In genomic region chr2:11363061-11363464, GRCm38 (mm10) we compare ENCODE assay signal across 15 mouse cellular contexts.
DNase-seq lines count a peak whose midpoint lies in the region; ATAC-seq lines count a peak whose summit lies in the region.
"Had no signal": no experiment of that assay in that cellular context is flagged by ENCODE, and none has a peak within 500 bp of the region (broad histone marks: within the 10 kb centered on the region; RNA-seq: fewer than 3 reads in every experiment).

No protein-coding gene starts in this region.

- no peaks in the 10 kb centered on the region for H3K27me3 ChIP-seq in hindbrain, embryonic 14.5 days (ENCODE audit: control insufficient read depth, insufficient read depth, low read length)
- H3K27me3 ChIP-seq in neural tube, embryonic 15.5 days (replicated peaks), result no peaks in the 10 kb centered on the region
- H3K27me3 ChIP-seq: liver, embryonic 15.5 days; Patski; stomach, embryonic 15.5 days had no signal

- H3K4me1 ChIP-seq in hindbrain, embryonic 14.5 days (replicated peaks; ENCODE audit: control insufficient read depth, insufficient read depth, low read length), result no peaks in the 10 kb centered on the region
- H3K4me1 ChIP-seq in neural tube, embryonic 15.5 days, result peaks cover 4% of the 10 kb centered on the region; the same call in 1 of the 2 replicates
- H3K4me1 ChIP-seq: stomach, embryonic 15.5 days had no signal

- H3K9ac ChIP-seq in hindbrain, embryonic 14.5 days, result no peak overlapping the region
- H3K9ac ChIP-seq in neural tube, embryonic 15.5 days (replicated peaks), result no peak overlapping the region
- H3K9ac ChIP-seq: liver, embryonic 15.5 days; stomach, embryonic 15.5 days had no signal

- no peaks in the 10 kb centered on the region for H3K36me3 ChIP-seq in hindbrain, embryonic 14.5 days (replicated peaks; ENCODE audit: control insufficient read depth, insufficient read depth)
- H3K36me3 ChIP-seq in neural tube, embryonic 15.5 days, result no peaks in the 10 kb centered on the region
- H3K36me3 ChIP-seq: liver, embryonic 15.5 days; stomach, embryonic 15.5 days had no signal

- no peak overlapping the region for H3K4me2 ChIP-seq in hindbrain, embryonic 14.5 days (replicated peaks)
- no peak overlapping the region for H3K4me2 ChIP-seq in neural tube, embryonic 15.5 days
- H3K4me2 ChIP-seq: liver, embryonic 15.5 days; stomach, embryonic 15.5 days had no signal

- H3K27ac ChIP-seq in hindbrain, embryonic 14.5 days, result no peak overlapping the region
- no peak overlapping the region for H3K27ac ChIP-seq in neural tube, embryonic 15.5 days (replicated peaks)
- H3K27ac ChIP-seq: gastrocnemius, adult 2 months; heart, adult 2 months; liver, embryonic 15.5 days; stomach, embryonic 15.5 days had no signal

- intact Hi-C loops in left cerebral cortex, postnatal 4 days (cut with DNase I), result no loop called here
- intact Hi-C loops in left cerebral cortex, postnatal 25 days (cut with DNase I), result no loop called here

- ATAC-seq in cerebellum, adult (ENCODE audit: insufficient number of reproducible peaks, low FRiP score, low TSS enrichment), result no peak
- ATAC-seq in hindbrain, embryonic 14.5 days (ENCODE audit: low FRiP score), result 0 out of 2 replicates have a peak, but pooled peaks have one; percentile 54
- ATAC-seq in neural tube, embryonic 15.5 days (ENCODE audit: low FRiP score), result peak; percentile 77
- ATAC-seq: intestine, postnatal 0 days; Patski had no signal

- no peaks in the 10 kb centered on the region for H3K9me3 ChIP-seq in hindbrain, embryonic 14.5 days (ENCODE audit: control insufficient read depth, low read length)
- H3K9me3 ChIP-seq in neural tube, embryonic 15.5 days (replicated peaks), result no peaks in the 10 kb centered on the region
- H3K9me3 ChIP-seq: liver, embryonic 15.5 days; stomach, embryonic 15.5 days had no signal

- DNase-seq in cerebellum, adult 9-11 months, result peak; percentile 14
- peak; percentile 9 for DNase-seq in left cerebral cortex, postnatal 4 days
- DNase-seq in left cerebral cortex, postnatal 25 days (ENCODE audit: low spot score in 2 of 2), result no peak
- DNase-seq in hindbrain, embryonic 14.5 days (ENCODE audit: low spot score), result no peak
- no peak for DNase-seq in frontal cortex, postnatal 36 days (ENCODE audit: low spot score in 2 of 2)
- DNase-seq in frontal cortex, postnatal 10 days (ENCODE audit: low spot score in 2 of 2), result no peak
- DNase-seq: gastrocnemius, adult 2 months; heart, adult 2 months; thymus, postnatal 14 days had no signal

- H3K4me3 ChIP-seq in hindbrain, embryonic 14.5 days (replicated peaks; ENCODE audit: low read length), result no peak overlapping the region
- H3K4me3 ChIP-seq in neural tube, embryonic 15.5 days (replicated peaks), result no peak overlapping the region
- H3K4me3 ChIP-seq: gastrocnemius, adult 2 months; heart, adult 2 months; liver, embryonic 15.5 days; stomach, embryonic 15.5 days had no signal

- 65% methylated on average over 5 of the region's 5 CpGs for WGBS in hindbrain, embryonic 14.5 days
- 67% methylated on average over 5 of the region's 5 CpGs for WGBS in neural tube, embryonic 15.5 days

Comparison
In these comparisons a context has a peak if more than half of its experiments do, and no peak if none do; other contexts are left out.
1. DNase-seq: peak in cerebellum, adult 9-11 months (single experiment) and left cerebral cortex, postnatal 4 days (single experiment); none in left cerebral cortex, postnatal 25 days (0 of 2), hindbrain, embryonic 14.5 days (single experiment), frontal cortex, postnatal 36 days (0 of 2) and frontal cortex, postnatal 10 days (0 of 2).